Mouse (Mus musculus): Measurements from ENCODE around the gene Pxk. TPM values are rescaled to one million over a fixed set of nuclear protein-coding genes. Genes with fewer than 3 reads are reported as not detected.

The Pxk gene
- total RNA-seq (2021): 52.8 and 78.7 TPM in 2 replicates
- long read RNA-seq, transcript Pxk-201 (18 exons, 2,812 nt): major isoform, 21 of 54 reads
- long read RNA-seq, transcript Pxk-205 (18 exons, 2,765 nt): minor isoform, 14 of 54 reads
- long read RNA-seq, partial matches to known transcripts: 8 of 54 reads
- long read RNA-seq, other reads (novel, unspliced or antisense): 7 of 54 reads

DNA sequence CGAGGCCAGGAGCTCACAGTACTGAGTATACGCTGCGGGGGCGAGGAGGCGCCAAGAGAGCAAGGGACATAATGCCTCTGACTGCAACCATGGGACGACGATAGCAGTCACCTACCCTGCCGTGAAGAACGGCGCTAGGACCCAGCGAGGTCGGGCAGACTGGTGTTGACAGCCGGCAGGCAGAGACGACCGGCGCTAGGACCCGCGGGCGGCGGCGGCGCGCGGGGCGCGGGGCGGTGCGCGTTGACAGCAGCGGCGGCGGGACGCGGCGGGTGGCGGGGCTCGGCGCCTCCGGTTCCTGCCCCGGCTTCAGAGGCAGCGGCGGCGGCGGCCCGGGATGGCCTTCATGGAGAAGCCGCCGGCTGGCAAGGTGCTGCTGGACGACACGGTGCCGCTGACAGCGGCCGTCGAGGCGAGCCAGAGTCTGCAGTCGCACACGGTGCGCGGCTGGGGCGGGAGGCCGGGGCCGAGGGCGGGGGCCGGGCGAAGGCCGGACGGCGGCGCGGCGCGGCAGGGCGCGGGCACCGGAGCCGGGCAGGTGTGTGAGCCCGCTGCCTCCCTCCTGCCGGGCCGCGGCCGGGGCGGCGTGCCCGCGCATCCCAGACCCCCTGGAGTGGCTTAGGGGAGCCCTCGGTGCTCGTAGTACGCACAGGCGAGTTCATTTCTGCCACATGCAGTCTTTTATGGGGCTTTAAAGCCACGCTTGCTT lies at the start of gene Pxk:
Gene Pxk, plus strand, starts transcription at position 234 of the 709 bp plus-strand sequence.
- peak; percentile 96 for DNase-seq

DNA sequence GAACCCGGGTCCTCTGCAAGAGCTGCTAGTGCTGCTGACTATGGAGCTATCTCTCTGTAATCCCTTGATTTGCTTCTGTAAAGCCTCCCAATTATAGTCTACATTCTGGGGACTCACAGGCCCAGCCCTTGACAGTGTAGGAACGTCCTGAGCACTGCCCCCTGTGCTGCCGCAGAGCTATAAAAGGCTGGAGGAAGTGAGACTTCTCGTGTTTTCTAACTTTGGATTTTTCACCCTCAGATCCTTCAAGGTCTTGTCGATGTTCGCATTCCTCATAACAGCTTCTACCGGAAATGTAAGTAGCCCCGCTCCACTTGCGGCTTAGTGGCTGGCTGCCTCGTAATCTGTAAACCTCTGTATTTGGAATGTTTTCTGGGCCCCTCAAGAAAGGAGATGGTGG lies 48.7 kb upstream of the Pxk start:
- DNase-seq: no peak

DNA sequence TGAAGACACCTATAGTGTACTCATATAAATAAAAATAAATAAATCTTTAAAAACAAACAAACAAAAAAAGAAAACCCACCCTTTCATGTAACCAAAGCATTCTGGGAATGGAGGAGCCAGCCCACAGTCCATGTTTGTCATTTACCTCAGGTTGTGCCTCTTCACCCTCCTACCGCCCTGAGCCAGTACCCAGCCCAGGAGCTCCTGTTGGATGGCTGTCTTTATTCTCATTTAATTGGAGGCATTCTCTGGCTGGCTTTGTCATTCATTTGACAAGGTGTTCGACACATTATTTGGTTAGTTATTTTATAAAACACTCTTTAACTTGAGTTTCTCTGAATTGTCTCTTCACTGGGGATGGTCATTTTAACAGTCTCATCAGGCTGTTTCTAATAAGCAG lies 46.1 kb upstream of the Pxk start:
- no peak for DNase-seq

DNA sequence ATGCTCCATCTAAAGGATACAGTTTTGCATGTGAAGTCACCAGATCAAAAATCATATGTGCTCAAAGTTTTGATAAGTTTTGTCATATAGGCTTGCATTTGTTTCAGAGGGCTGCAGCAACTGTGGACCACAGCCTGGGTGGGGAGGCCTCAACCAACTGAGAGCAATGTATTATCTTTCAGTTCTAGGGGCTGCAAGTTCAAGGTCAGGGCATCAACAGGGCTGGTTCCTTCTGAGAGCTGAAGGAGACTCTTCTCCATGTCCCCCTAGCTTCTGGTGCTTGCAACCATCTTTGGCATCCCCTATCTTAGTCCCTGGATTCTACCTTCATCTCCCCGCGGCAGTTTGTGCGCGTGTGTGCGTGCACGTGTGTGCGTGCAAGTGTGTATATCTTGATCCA lies 45.4 kb upstream of the Pxk start:
- DNase-seq: no peak

DNA sequence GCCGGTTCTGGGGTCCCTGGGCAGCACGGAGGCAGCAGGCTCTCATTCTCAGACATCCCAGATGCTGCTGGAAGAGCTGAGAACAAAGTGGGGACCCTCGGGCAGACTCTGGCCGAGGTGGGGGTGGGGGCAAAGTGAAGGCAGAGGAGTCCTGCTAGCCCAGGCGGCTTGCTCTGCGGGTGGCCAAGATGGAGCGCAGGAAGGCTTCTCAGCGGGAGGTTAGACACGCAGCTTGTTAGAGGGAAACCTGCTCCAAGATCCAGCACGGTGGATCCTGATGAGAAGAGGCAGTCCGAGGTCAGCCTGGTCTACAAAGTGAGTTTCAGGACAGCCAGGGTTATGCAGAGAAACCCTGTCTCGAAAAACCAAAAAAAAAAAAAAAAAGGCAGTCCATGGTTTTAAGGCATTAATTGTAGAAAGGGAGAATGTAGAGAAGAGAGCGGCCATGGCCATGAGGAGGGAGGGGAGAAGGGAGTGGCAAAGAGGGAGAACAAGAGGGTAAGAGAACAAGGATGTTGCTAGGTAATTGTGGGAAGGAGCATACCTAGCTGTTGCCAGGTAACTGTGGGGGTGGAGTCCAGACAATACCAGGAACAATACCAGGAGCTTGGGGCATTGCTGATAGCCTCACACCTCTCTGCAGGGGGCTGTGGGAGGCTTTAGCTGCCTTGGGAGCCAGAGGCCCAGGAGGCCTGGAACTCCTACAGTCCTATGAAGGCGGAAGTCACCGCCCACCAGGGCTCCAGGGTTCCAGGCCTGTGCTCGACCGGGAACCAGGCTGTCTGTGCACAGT lies 43.5 kb upstream of the Pxk start:
- DNase-seq: no peak

DNA sequence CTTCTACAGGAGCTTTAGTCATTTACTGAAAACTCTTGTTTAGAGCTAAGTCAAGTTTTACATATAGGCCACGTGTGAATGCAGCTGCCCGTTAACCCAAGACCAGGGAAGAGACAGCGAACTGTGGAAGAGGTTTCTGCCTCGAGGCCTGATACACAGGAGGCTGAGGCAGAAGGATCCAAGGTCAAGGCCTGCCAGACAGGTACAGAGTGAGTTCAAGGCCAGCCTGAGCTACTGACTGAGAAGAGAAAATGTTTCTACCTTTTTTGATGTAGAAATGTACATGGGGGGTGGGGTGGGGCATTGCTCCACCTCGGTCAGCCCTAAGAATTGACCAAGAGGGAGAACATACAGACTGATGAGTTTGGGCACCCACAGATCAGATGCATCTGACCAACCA lies 41.9 kb upstream of the Pxk start:
- DNase-seq: no peak

DNA sequence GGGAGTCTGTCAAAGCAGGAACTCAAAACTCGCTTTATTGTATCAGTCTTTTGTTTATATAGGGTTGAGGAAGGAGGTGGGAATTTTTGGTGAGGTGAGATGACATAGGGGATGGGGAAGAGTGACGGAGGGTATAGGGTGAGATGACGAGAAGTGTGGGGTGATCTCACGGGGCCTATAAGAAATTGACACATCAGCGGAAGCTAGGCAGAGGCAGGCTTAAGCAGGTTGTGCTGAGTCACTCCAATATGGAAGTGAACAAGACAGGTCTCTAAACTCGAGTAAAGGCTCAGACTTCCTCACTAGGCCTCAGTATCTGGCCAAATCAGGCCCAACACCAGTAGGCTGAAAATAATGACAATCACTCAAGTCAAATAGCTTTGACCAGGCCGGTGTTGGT lies 38.1 kb upstream of the Pxk start:
- DNase-seq: no peak

DNA sequence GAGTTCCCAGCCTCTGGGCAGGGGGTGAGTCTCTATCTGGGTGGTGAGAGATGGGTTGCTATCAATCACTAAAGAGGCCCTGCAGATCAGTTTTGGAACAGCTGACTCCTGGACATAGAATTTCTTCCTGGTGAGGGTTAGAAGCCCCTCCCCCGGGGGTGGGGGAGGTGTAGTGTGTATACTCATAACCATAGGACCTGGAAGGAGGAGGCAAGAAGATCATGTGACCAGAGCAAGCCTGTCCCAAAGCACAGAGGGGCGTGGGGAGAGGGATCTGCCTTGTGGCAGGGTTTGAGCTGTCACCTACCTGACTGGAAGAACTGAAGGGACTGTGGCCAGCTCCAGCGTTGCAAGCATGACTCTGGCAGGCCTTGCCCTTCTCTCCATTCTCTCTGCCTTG lies 35.9 kb upstream of the Pxk start:
- no peak for DNase-seq

DNA sequence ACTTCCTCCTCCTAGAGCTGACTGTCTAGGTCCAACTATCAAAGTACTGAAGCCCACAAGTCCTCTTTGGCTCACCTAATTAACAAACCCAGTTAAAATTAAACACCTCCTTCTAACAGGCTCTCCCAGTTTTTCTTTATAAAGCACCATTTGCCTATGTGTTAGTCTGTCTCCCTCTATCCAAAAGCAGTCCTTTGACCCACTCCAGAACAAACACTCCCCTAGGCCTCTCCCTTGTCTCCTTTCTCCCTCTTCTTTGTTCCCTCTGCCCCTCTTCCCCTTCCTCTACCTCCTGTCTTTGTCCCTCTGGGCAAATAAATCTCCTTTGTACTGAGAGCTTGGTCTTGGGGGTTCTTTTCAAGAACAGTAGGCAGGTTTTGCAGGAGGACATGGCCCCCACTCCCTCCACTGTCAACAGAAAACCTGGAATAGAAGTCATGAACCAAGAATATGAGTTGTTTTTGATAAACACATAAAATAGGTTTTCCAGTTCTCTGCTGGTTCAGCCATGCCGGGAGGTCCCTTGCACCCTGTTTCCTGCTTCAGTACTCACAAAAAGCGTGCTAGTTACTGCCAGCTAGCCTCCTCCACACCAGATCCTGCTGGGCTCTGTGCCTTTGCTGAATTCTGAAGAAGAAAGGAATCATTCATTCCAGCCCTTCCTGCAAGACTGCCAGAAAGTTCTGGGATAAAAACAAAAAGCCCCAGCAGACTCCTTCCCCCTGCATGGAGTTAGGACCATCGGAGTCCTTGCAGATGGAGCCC lies 35.3 kb upstream of the Pxk start:
- no peak for DNase-seq

DNA sequence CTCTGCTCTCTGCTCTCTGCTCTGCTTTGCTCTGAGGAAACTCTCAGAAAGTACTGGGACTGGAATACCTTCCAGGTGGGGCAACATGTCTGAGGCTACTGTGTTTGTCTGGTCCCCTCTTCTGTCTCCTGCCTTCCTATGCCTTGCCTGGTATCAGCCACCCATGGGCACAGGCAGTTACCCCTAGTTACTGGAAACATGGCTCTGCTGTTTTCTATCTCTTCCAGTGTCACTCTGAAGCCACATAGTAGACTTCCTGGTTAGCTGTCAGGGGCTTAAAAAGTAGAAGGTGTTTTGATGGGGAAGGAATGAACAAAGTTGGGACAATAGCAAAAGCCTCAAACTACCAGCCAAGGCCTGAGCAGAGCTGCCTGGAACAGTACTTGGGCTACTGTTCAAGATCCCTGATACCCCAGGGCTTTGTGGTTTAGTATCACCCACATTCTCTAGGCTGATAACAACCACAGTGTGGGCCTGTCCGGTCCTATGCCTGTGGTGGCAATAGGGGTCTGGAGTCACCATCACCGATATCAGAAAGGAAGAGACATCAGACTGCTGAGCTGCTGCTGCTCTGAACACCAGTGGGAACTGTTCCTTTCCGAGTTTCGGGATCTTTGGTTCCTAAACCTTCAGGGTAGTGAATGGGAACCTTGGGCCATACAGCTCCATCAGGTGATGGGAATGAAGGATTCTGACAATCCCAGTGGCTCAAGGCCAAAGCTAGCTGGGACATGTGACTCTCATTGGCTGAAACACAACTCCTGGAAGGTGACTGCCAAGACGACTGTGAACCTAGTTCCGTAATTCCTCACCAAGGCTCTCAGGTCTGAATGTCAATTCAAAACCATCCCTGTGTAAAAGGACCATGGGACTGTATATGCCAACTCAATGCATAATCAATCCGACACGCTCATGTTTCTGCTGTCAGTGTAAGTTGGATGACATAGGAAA lies 33.9 kb upstream of the Pxk start:
- DNase-seq: no peak

DNA sequence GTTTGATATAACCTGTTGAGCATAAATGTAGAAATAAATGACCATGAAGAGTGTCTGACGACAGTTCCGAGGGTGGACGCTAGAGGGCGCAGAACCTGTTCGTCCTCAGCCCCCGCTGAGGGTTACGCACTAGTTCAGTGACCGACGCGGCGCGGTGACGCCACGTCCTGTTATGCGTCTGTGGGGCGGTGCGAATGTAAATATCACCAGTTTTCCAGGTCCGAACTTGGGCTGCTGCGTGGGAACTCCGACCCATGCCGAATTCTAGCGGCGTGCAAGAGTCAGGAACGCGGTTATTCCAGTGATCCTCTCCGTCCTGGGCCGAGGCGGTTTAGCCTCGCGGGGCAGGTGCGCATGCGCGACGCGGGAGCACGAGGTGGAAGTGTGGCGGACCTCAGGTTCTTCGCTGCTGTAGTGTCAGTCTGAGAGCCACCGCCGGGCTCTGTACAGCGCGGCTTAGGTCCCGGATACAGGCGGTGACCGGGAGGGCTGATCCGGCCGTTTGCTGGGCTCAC lies 17.8 kb upstream of the Pxk start, which contains the start of gene Rpp14:
Gene Rpp14, plus strand, starts transcription at position 203 of the 515 bp plus-strand sequence.
- DNase-seq: peak; percentile 95

DNA sequence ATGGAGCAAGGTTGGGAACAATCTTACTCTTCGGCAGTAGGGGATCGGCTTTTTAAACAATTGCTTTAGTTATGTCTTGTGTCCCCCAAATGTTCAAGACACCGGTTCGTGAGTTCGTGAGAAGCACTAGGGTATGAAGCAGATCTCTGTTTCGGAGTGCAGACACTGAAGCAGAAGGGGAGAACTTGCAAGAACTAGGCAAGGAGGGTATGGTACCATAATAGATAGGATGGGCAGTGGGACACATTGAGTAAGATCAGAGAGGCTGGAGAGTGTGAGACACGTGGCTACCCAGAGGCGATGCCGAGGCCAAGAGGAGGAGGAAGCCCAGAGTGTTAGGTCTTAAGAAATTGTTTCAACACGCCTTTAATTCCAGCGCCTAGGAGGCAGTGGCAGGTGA lies 17.3 kb upstream of the Pxk start:
- no peak for DNase-seq

DNA sequence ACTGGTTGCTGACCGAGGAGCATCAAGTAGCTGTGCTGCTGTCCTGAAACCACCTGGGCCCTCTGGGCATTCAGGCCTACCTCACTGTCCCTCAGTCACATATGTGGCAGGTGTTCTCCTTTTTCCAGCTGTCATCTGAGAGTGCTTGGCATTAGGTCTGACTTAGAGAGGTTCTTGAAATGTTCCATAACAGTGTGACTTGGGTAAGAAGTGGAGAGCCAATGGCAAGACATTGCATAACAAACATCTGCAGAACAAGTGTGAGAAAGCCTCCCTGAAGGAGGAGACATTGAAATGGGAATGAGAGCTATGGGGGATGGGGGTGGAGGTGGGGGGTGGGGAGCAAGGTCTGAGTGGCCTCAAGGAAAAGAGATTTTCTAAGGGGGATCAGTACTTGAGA lies 15.1 kb upstream of the Pxk start:
- DNase-seq: no peak

DNA sequence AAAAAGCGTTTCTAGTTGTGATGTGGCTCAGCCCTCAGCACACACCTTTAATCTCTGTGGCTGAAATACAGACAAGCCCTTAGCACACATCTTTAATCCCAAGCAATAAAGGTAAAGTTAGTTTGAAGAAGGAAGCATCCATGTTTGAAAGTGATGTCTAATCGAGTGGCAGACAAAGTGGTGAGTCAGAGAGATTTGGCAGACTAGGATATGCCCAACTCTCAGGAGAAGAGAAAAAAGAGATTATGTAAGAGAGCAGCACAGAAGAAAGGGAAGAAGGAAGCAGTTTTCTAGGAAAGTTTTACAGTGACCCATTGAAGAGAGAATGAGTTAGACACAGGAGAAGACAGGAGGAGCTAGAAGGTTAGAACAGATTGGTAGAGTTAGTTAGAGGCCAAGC lies 9.0 kb upstream of the Pxk start:
- no peak for DNase-seq

DNA sequence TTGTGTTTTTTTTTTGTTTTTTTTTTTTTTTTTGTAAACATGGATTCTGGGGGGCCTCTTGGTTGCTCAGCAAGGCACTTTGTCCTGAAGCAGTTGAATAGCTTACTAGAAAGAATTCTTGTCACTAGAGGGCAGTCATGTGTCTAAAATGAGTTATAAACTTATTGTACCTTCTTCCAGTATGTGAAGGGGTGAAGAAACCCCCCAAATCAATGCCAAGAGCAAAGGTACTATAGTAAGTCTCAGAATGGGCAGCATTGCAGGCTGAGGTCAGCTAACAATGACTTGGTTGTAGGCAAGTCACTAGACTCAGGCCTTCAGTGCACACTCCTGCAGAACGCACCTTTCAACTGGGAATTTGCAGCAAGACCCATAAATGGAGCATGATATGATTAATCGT lies 5.4 kb upstream of the Pxk start:
- no peak for DNase-seq

DNA sequence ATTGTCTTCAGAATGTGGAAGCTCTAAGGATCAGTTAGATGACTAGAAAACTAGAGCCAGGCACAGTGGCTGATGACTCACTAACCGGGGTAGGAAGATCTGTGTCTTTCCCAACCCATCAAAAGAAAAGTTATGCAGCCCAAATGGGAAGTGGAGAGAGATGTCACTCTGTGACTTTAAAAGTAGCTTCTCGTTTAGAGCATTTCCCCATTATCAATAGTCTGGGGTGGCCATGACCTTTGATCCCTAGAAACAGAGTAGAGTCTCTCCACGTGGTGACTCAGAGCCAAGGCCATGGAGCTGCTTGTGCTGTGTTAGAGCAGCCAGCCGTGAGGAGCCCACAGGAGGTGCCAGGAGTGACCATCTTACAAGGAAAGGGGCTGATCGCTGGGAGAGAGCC lies 4.6 kb upstream of the Pxk start:
- peak; percentile 47 for DNase-seq

DNA sequence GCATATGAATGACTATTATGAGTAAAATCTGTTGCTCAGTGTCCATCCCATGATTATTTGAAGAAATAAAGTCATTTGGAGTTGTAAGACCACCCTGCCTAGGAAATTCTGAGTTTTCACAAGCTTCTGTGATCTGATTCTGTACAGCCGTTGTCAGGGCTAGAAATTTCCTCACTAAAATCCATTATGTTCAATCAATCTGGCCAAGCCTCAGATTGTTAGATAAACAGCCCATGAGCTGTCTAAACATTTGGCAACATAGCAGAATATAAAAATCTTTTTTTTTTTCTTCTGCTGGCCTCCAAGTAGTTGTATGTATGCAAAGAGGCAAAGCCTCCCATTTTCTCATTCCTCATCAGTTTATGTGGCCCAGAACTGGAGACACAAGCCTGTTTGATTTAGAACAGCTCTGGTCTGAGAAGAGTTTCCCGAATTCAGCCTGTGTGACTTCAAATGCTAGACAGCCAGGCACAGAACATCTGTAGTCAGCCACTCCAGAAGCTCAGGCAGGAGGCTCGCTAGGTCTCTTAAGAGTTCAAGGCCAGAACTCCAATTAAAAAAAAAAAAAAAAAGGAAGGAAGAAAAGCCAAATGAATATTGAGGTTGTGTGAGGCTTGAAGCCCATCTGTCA lies 3.0 kb upstream of the Pxk start:
- no peak for DNase-seq

DNA sequence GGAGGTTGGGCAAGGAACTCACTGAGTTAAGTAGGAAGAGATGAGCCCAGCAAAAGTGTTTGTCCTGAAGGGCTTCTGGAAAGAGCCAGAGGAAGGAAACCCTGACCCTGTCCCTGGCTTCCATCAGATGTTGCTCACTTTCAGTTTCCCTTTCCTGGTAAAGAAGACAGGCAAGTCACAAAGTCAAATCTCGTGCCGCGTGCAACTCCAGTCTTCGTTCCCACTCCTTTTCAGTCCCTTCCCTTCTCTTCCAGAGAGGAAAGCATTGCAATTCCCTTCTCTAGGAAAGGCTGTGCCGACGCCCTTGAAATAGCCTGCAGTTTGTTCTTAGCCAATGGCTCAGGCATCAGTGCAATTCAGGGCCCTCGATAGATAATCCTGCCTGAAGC lies 2.5 kb upstream of the Pxk start:
- DNase-seq: peak; percentile 9

DNA sequence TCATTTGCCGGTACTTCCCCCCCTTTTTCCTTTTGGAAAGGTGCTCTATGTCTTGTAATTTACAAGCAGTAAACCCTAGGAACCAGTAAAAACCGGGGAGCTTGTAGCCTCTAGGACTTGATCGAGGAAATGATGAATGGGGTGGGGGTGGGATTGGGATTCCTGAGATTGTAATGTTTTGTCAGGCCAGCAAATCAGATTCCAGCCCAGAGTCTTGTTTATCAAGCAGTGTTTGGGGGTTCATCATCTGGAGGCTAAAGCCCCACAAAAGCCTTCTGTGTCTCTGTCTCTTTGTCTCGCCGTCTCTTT lies 630 bp downstream of the Pxk start:
- DNase-seq: no peak

DNA sequence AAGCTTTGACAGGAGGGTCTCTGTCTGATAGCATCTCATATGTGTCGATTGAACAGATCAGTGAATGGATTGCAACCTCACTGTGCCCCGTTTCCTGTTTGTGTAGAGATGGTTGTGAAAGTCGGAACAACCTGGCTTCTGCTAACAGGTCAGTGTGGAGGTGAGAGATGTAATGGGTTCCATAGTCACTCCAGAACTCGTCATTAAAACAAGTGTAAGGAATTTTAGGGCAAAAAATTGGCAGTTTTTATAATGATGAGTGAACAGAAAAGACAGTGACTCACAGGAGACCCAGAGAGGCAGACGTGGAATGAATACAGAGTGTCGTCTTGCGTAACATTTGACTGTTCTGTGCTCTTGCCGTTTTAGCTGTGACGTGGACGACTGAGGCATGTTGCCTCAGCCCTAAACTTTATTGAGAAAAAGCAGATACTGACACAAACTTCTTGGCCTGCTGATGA lies 1.6 kb downstream of the Pxk start:
- peak; percentile 18 for DNase-seq

DNA sequence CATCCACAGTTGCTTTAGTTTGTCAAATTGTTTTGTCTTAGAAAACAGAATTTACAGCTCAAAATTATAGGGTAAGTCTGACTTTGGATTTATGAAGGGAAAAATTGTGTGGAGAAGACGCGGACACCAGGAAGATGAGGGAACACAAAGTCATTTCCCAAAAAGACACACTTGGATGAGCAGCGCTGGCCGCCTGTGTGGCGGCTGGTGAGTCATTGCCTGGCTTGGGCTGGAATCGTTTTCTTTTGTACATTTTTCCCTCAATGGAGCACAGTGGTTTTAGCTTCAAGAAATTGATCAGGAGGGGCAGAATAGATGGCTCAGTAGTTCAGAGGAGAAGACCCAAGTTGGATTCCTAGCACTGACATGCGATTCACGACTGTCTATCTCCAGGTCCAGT lies 3.9 kb downstream of the Pxk start:
- DNase-seq: peak; percentile 27

Data from adrenal gland, postnatal 25 days (tissue).